Mouse (Mus musculus): ENCODE measurements around the gene Foxred1.

Gene Foxred1

GRCm38 (mm10) chr9:35210542-35211474 is at the start of gene Foxred1:
Foxred1 (minus strand) TSS chr9:35211055.
- peak; percentile 98 for DNase-seq (ENCODE audit: low read depth, low spot score)

GRCm38 (mm10) chr9:35257365-35257764 is 46.5 kb upstream of the Foxred1 start:
- DNase-seq (ENCODE audit: low read depth, low spot score), result no peak

GRCm38 (mm10) chr9:35249476-35249875 is 38.6 kb upstream of the Foxred1 start:
- no peak for DNase-seq (ENCODE audit: low read depth, low spot score)

- DNase-seq (ENCODE audit: low read depth, low spot score), result no peak
These were observed 36.5 kb upstream of the Foxred1 start for GRCm38 (mm10) chr9:35247405-35247804.

- no peak for DNase-seq (ENCODE audit: low read depth, low spot score)
These were observed 28.9 kb upstream of the Foxred1 start for GRCm38 (mm10) chr9:35239734-35240133.

- DNase-seq (ENCODE audit: low read depth, low spot score), result no peak
These were observed 28.2 kb upstream of the Foxred1 start for GRCm38 (mm10) chr9:35238915-35239571.

- no peak for DNase-seq (ENCODE audit: low read depth, low spot score)
These were observed 27.5 kb upstream of the Foxred1 start for GRCm38 (mm10) chr9:35238371-35238770.

GRCm38 (mm10) chr9:35235996-35236395 is 25.1 kb upstream of the Foxred1 start:
- DNase-seq (ENCODE audit: low read depth, low spot score), result no peak

GRCm38 (mm10) chr9:35228671-35229070 is 17.8 kb upstream of the Foxred1 start:
- no peak for DNase-seq (ENCODE audit: low read depth, low spot score)

- DNase-seq (ENCODE audit: low read depth, low spot score), result no peak
These were observed 12.6 kb upstream of the Foxred1 start for GRCm38 (mm10) chr9:35223466-35223865.

- DNase-seq (ENCODE audit: low read depth, low spot score), result no peak
These were observed 7.1 kb upstream of the Foxred1 start for GRCm38 (mm10) chr9:35217963-35218362.

- no peak for DNase-seq (ENCODE audit: low read depth, low spot score)
These were observed 987 bp upstream of the Foxred1 start for GRCm38 (mm10) chr9:35211573-35212511.

- DNase-seq (ENCODE audit: low read depth, low spot score), result no peak
These were observed 6.4 kb downstream of the Foxred1 start for GRCm38 (mm10) chr9:35204421-35204820.

- DNase-seq (ENCODE audit: low read depth, low spot score), result no peak
These were observed 7.3 kb downstream of the Foxred1 start for GRCm38 (mm10) chr9:35203536-35203935.

GRCm38 (mm10) chr9:35200529-35201060 is 10.3 kb downstream of the Foxred1 start:
- peak; percentile 42 for DNase-seq (ENCODE audit: low read depth, low spot score)

GRCm38 (mm10) chr9:35199772-35200471 is 10.9 kb downstream of the Foxred1 start, which contains the start of the genes Srpr and Tirap:
Srpr (plus strand) TSS chr9:35200175.
Tirap (minus strand) TSS chr9:35200291.
- peak; percentile 78 for DNase-seq (ENCODE audit: low read depth, low spot score)

- no peak for DNase-seq (ENCODE audit: low read depth, low spot score)
These were observed 11.7 kb downstream of the Foxred1 start for GRCm38 (mm10) chr9:35198945-35199771.

- no peak for DNase-seq (ENCODE audit: low read depth, low spot score)
These were observed 12.5 kb downstream of the Foxred1 start for GRCm38 (mm10) chr9:35198351-35198750.

GRCm38 (mm10) chr9:35197625-35198024 is 13.2 kb downstream of the Foxred1 start:
- DNase-seq (ENCODE audit: low read depth, low spot score), result no peak

GRCm38 (mm10) chr9:35194048-35194447 is 16.8 kb downstream of the Foxred1 start:
- no peak for DNase-seq (ENCODE audit: low read depth, low spot score)

Data from c-Kit-negative CD71-positive TER-119-positive erythroid progenitor cells, embryonic 14.5 days (primary cell).